Mouse (Mus musculus): Measurements from ENCODE around the gene Arid5b. TPM values are rescaled to one million over a fixed set of nuclear protein-coding genes. Genes with fewer than 3 reads are reported as not detected.

The Arid5b gene
- polyA plus RNA-seq, 2 experiments: 1.3 to 3.3 TPM

DNA sequence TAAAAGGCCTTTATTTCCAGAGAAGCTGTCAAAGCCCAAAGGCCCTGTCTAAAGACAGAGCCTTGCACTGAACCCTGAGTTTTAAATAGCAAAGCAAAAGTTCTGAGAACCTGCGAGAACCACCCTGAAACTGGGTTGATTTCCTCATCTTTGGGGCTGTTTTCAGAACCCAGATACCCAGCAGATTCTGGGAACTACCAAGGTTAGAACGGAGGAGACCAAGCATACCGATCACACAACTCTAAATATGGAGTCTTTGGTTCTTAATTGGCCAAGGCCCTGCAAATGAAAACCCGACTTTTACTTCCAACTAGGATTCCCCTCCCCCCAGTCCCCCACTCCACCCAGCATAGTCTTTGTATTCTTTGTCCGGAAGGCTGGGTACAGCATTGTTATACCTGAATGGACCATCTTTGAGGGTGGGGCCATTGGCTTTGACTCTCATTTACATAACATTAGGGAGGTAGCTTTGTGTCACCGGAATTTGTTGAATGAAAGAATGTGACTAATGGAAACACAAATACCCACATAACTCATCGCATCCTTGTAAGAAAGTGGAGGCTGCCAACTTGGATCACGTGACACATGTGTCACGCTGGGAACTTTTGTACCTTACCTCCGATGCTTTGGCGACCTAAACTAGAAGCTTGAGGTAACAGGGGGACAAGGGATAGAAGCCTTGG, 141.2 kb downstream of the Arid5b start:
- Histone ChIP-seq H3K27me3 (ENCODE audit: control insufficient read depth, insufficient read depth, low read length) (peaks cover 4% of the 10 kb centered on the region), H3K27ac (no peak overlapping the region), H3K4me1 (replicated peaks; ENCODE audit: control insufficient read depth in 2 of 2, insufficient read depth in 2 of 2, low read length in 1 of 2) (peaks cover 0 to 10% of the 10 kb centered on the region in 2 experiments; a peak in 2 of 4 replicates), H3K9me3 (ENCODE audit: control insufficient read depth, low read length) (no peaks in the 10 kb centered on the region), H3K36me3 (replicated peaks; ENCODE audit: control insufficient read depth, insufficient read depth, low read depth) (no peaks in the 10 kb centered on the region), H3K4me2 (ENCODE audit: low read depth) (peak overlapping the region; percentile 53; the same call in 1 of the 2 replicates), H3K9ac (replicated peaks) (no peak overlapping the region), H3K4me3 (ENCODE audit: insufficient read depth in 1 of 2, low read depth in 2 of 2, low read length in 2 of 2) (no peak overlapping the region)
- WGBS (ENCODE audit: insufficient replicate concordance): 64% methylated on average over 11 of the region's 11 CpGs
- ATAC-seq (ENCODE audit: insufficient read depth) (no peak), DNase-seq (ENCODE audit: low read depth in 3 of 3, low spot score in 3 of 3) (no peak)
- TF ChIP-seq EP300 (IDR thresholded peaks at IDR 0.05; ENCODE audit: low read depth) (no peak), CTCF (IDR thresholded peaks at IDR 0.05; ENCODE audit: low read depth) (no peak)

DNA sequence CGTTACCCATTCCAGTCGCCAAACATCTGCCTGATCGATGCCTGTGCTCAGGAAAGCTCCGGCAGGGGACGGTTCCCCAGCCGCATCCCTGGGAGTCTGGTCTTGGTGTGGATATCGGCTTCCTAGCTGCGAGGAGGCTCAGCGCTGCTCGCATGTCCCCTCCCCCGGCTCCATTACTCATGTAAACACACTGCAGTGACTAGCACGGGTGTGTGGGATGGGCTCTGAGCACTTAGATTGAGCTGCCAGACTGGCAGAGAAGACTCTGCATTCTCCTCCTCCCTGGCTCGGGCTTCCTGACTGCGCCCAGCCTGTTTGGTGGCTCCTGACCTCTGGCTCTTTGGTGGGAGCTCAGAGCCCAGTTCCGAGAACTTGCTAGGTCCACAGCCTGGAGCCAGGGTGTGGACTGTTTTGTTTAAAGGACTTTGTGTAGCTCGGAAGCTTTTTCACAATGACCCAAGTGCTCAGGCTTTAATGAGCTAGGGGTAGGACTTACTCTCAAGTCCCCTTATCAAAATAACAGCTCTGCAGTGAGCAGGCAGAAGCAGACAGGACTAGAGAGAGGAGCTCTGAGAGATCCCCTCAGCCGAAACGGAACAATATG, 142.0 kb downstream of the Arid5b start:
- TF ChIP-seq EP300 (IDR thresholded peaks at IDR 0.05; ENCODE audit: low read depth) (no peak), CTCF (IDR thresholded peaks at IDR 0.05; ENCODE audit: low read depth) (no peak)
- Histone ChIP-seq H3K9me3 (ENCODE audit: control insufficient read depth, low read length) (no peaks in the 10 kb centered on the region), H3K4me3 (ENCODE audit: insufficient read depth in 1 of 2, low read depth in 2 of 2, low read length in 2 of 2) (peak overlapping the region; percentile 42 to 50), H3K27me3 (ENCODE audit: control insufficient read depth, insufficient read depth, low read length) (peaks cover 4% of the 10 kb centered on the region), H3K27ac (peak overlapping the region; percentile 37), H3K4me1 (replicated peaks; ENCODE audit: control insufficient read depth in 2 of 2, insufficient read depth in 2 of 2, low read length in 1 of 2) (peaks cover 0 to 10% of the 10 kb centered on the region in 2 experiments; a peak in 2 of 4 replicates), H3K9ac (replicated peaks) (peak overlapping the region; percentile 5; the same call in 1 of the 2 replicates), H3K4me2 (ENCODE audit: low read depth) (peak overlapping the region; percentile 53), H3K36me3 (replicated peaks; ENCODE audit: control insufficient read depth, insufficient read depth, low read depth) (no peaks in the 10 kb centered on the region)
- peak; percentile 68 for ATAC-seq (ENCODE audit: insufficient read depth)
- 7% methylated on average over 18 of the region's 18 CpGs for WGBS (ENCODE audit: insufficient replicate concordance)
- DNase-seq (ENCODE audit: low read depth in 3 of 3, low spot score in 3 of 3): no peak

GRCm38 (mm10) chr10:68136051-68136450, 142.5 kb downstream of the Arid5b start:
- ATAC-seq (ENCODE audit: insufficient read depth) (no peak), DNase-seq (ENCODE audit: low read depth in 3 of 3, low spot score in 3 of 3) (no peak)
- 5% methylated on average over 9 of the region's 9 CpGs for WGBS (ENCODE audit: insufficient replicate concordance)
- no peaks in the 10 kb centered on the region for H3K9me3 ChIP-seq (ENCODE audit: control insufficient read depth, low read length)
- H3K9ac ChIP-seq (replicated peaks): peak overlapping the region; percentile 24
- no peaks in the 10 kb centered on the region for H3K36me3 ChIP-seq (replicated peaks; ENCODE audit: control insufficient read depth, insufficient read depth, low read depth)
- peak overlapping the region; percentile 37 for H3K27ac ChIP-seq
- peaks cover 4% of the 10 kb centered on the region for H3K27me3 ChIP-seq (ENCODE audit: control insufficient read depth, insufficient read depth, low read length)
- H3K4me3 ChIP-seq (ENCODE audit: insufficient read depth in 1 of 2, low read depth in 2 of 2, low read length in 2 of 2): peak overlapping the region; percentile 42 to 50
- H3K4me1 ChIP-seq (replicated peaks; ENCODE audit: control insufficient read depth in 2 of 2, insufficient read depth in 2 of 2, low read length in 1 of 2): peaks cover 0 to 10% of the 10 kb centered on the region in 2 experiments; a peak in 2 of 4 replicates
- TF ChIP-seq CTCF (IDR thresholded peaks at IDR 0.05; ENCODE audit: low read depth): no peak
- TF ChIP-seq EP300 (IDR thresholded peaks at IDR 0.05; ENCODE audit: low read depth): no peak
- peak overlapping the region; percentile 53 for H3K4me2 ChIP-seq (ENCODE audit: low read depth)

- ATAC-seq (ENCODE audit: insufficient read depth): no peak
Observed at GRCm38 (mm10) chr10:68135416-68135815, 143.1 kb downstream of the Arid5b start.

DNA sequence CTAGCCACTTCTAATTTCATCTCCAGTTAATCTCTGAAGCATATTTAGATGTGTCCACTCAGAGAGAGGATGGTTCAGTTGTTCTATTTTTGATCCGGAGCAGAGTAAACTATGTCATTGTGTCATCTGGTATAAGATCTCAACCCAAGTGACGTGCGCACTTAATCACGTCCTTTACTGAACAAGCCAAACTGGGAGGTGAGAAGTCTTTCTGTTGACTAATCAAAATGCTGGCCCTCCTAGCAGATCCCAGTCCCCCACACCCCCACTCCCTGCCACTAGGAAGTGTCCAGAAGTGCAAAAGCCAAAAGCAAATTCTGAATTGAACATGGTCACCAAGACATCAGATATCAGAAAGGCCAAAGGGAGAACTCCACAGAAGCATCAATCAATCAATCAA, 144.0 kb downstream of the Arid5b start:
- no peaks in the 10 kb centered on the region for H3K9me3 ChIP-seq (ENCODE audit: control insufficient read depth, low read length)
- H3K4me1 ChIP-seq (replicated peaks; ENCODE audit: control insufficient read depth in 2 of 2, insufficient read depth in 2 of 2, low read length in 1 of 2): peaks cover 0 to 17% of the 10 kb centered on the region in 2 experiments; a peak in 2 of 4 replicates
- H3K9ac ChIP-seq (replicated peaks): no peak overlapping the region
- WGBS (ENCODE audit: insufficient replicate concordance): 78% methylated on average over 4 of the region's 4 CpGs
- peak overlapping the region; percentile 53 for H3K4me2 ChIP-seq (ENCODE audit: low read depth)
- ATAC-seq (ENCODE audit: insufficient read depth) (no peak), DNase-seq (ENCODE audit: low read depth in 3 of 3, low spot score in 3 of 3) (no peak)
- no peak overlapping the region for H3K27ac ChIP-seq
- TF ChIP-seq EP300 (IDR thresholded peaks at IDR 0.05; ENCODE audit: low read depth) (no peak), CTCF (IDR thresholded peaks at IDR 0.05; ENCODE audit: low read depth) (no peak)
- no peaks in the 10 kb centered on the region for H3K36me3 ChIP-seq (replicated peaks; ENCODE audit: control insufficient read depth, insufficient read depth, low read depth)
- peaks cover 4% of the 10 kb centered on the region for H3K27me3 ChIP-seq (ENCODE audit: control insufficient read depth, insufficient read depth, low read length)
- H3K4me3 ChIP-seq (ENCODE audit: insufficient read depth in 1 of 2, low read depth in 2 of 2, low read length in 2 of 2): no peak overlapping the region

More at GRCm38 (mm10) chr10:68135416-68135815, 143.1 kb downstream of the Arid5b start:
- peak overlapping the region in 1 of 2 experiments; percentile 42; a peak in 2 of 4 replicates for H3K4me3 ChIP-seq (ENCODE audit: insufficient read depth in 1 of 2, low read depth in 2 of 2, low read length in 2 of 2)
- no peak for DNase-seq (ENCODE audit: low read depth in 3 of 3, low spot score in 3 of 3)
- no peaks in the 10 kb centered on the region for H3K9me3 ChIP-seq (ENCODE audit: control insufficient read depth, low read length)
- H3K36me3 ChIP-seq (replicated peaks; ENCODE audit: control insufficient read depth, insufficient read depth, low read depth): no peaks in the 10 kb centered on the region
- no peak overlapping the region for H3K9ac ChIP-seq (replicated peaks)
- peak overlapping the region; percentile 53 for H3K4me2 ChIP-seq (ENCODE audit: low read depth)
- no peak for TF ChIP-seq EP300 (IDR thresholded peaks at IDR 0.05; ENCODE audit: low read depth)
- TF ChIP-seq CTCF (IDR thresholded peaks at IDR 0.05; ENCODE audit: low read depth): no peak
- WGBS (ENCODE audit: insufficient replicate concordance): 39% methylated on average over 4 of the region's 4 CpGs
- peaks cover 4% of the 10 kb centered on the region for H3K27me3 ChIP-seq (ENCODE audit: control insufficient read depth, insufficient read depth, low read length)
- H3K27ac ChIP-seq: no peak overlapping the region
- peaks cover 0 to 11% of the 10 kb centered on the region in 2 experiments; a peak in 2 of 4 replicates for H3K4me1 ChIP-seq (replicated peaks; ENCODE audit: control insufficient read depth in 2 of 2, insufficient read depth in 2 of 2, low read length in 1 of 2)

All from liver, embryonic 14.5 days (tissue).